Mouse (Mus musculus) frontal cortex, adult 2 months (tissue): ENCODE measurements around the gene Snx9. TPM values are rescaled to one million over a fixed set of nuclear protein-coding genes. Genes with fewer than 3 reads are reported as not detected.

Source experiments
- polyA plus RNA-seq: library from polyadenylated mRNA; depleted of rRNA; stranded (reverse); fragments of >200 nt; gene quantifications from 2 replicates; pipeline ENCODE4 v1.2.3, GENCODE M21; 2012; rRNA removed

Gene Snx9
- polyA plus RNA-seq, 1 experiment = 12.3 TPM

Other genes with a start within 250 kb of the Snx9 start
- 19.9 and 23.6 TPM in 2 replicates for gene Synj2, start 100.0 kb downstream of the Snx9 start, polyA plus RNA-seq
- 22.5 and 22.7 TPM in 2 replicates for gene Serac1, start 238.4 kb downstream of the Snx9 start, polyA plus RNA-seq
- 78.0 and 84.1 TPM in 2 replicates for gene Gtf2h5, start 238.5 kb downstream of the Snx9 start, polyA plus RNA-seq